Mouse (Mus musculus): ENCODE results near the gene Nop53. TPM values are rescaled to one million over a fixed set of nuclear protein-coding genes. Genes with fewer than 3 reads are reported as not detected.

Nop53 gene
- total and polyA plus RNA-seq, 3 experiments = 118 to 630 (median 328) TPM

- DNase-seq (ENCODE audit: low spot score) (no peak), ATAC-seq (ENCODE audit: extremely low read depth, insufficient number of reproducible peaks, low FRiP score, poor library complexity, severe bottlenecking) (no peak)
- no peaks in the 10 kb centered on the region for H3K9me3 ChIP-seq (replicated peaks)
- peaks cover 16% of the 10 kb centered on the region for H3K4me1 ChIP-seq (ENCODE audit: insufficient read depth, low read depth, low read length)
- peaks cover 8% of the 10 kb centered on the region for H3K27me3 ChIP-seq (ENCODE audit: insufficient read depth, low read length)
- TF ChIP-seq POLR2AphosphoS5 (IDR thresholded peaks at IDR 0.05; ENCODE audit: insufficient replicate concordance, low read depth, low read length) (no peak), CTCF (IDR thresholded peaks at IDR 0.05; ENCODE audit: low read depth, low read length) (no peak), TAL1 (conservative IDR thresholded peaks at IDR 0.05; ENCODE audit: low read depth, low read length) (no peak)
- H3K4me3 ChIP-seq (ENCODE audit: low read depth, low read length) = no peak overlapping the region
- peaks cover 34% of the 10 kb centered on the region for H3K36me3 ChIP-seq (replicated peaks)
Measured at GRCm38 (mm10) chr7:15933437-15934359, 12.2 kb downstream of the Nop53 start.

GRCm38 (mm10) chr7:15931635-15932034 is 14.2 kb downstream of the Nop53 start:
- Histone ChIP-seq H3K36me3 (replicated peaks) (peaks cover 14% of the 10 kb centered on the region), H3K9me3 (replicated peaks) (no peaks in the 10 kb centered on the region), H3K27me3 (ENCODE audit: insufficient read depth, low read length) (peaks cover 8% of the 10 kb centered on the region), H3K4me1 (ENCODE audit: insufficient read depth, low read depth, low read length) (peaks cover 7% of the 10 kb centered on the region), H3K4me3 (ENCODE audit: low read depth, low read length) (no peak overlapping the region)
- DNase-seq (ENCODE audit: low spot score) = no peak
- ATAC-seq (ENCODE audit: extremely low read depth, insufficient number of reproducible peaks, low FRiP score, poor library complexity, severe bottlenecking) = no peak
- TF ChIP-seq GATA1 (IDR thresholded peaks at IDR 0.05; ENCODE audit: borderline replicate concordance, low read length) = no peak
- TF ChIP-seq CTCF (IDR thresholded peaks at IDR 0.05; ENCODE audit: low read depth, low read length) = no peak
- TF ChIP-seq TAL1 (conservative IDR thresholded peaks at IDR 0.05; ENCODE audit: low read depth, low read length) = no peak
- TF ChIP-seq POLR2AphosphoS5 (IDR thresholded peaks at IDR 0.05; ENCODE audit: insufficient replicate concordance, low read depth, low read length) = no peak
- TF ChIP-seq GATA2 (IDR thresholded peaks at IDR 0.05; ENCODE audit: borderline replicate concordance, low read depth, low read length) = no peak

GRCm38 (mm10) chr7:15930543-15930942 is 15.3 kb downstream of the Nop53 start:
- Histone ChIP-seq H3K27me3 (ENCODE audit: insufficient read depth, low read length) (peaks cover 12% of the 10 kb centered on the region), H3K4me1 (ENCODE audit: insufficient read depth, low read depth, low read length) (peaks cover 7% of the 10 kb centered on the region), H3K4me3 (ENCODE audit: low read depth, low read length) (no peak overlapping the region), H3K9me3 (replicated peaks) (no peaks in the 10 kb centered on the region), H3K36me3 (replicated peaks) (peaks cover 5% of the 10 kb centered on the region)
- no peak for DNase-seq (ENCODE audit: low spot score)
- TF ChIP-seq GATA1 (IDR thresholded peaks at IDR 0.05; ENCODE audit: borderline replicate concordance, low read length) (no peak), TAL1 (conservative IDR thresholded peaks at IDR 0.05; ENCODE audit: low read depth, low read length) (no peak), POLR2AphosphoS5 (IDR thresholded peaks at IDR 0.05; ENCODE audit: insufficient replicate concordance, low read depth, low read length) (no peak)
- ATAC-seq (ENCODE audit: extremely low read depth, insufficient number of reproducible peaks, low FRiP score, poor library complexity, severe bottlenecking) = no peak

GRCm38 (mm10) chr7:15929910-15930309 is 16.0 kb downstream of the Nop53 start:
- Histone ChIP-seq H3K27me3 (ENCODE audit: insufficient read depth, low read length) (peaks cover 12% of the 10 kb centered on the region), H3K36me3 (replicated peaks) (peaks cover under 1% of the 10 kb centered on the region), H3K4me1 (ENCODE audit: insufficient read depth, low read depth, low read length) (peaks cover 7% of the 10 kb centered on the region), H3K4me3 (ENCODE audit: low read depth, low read length) (no peak overlapping the region), H3K9me3 (replicated peaks) (no peaks in the 10 kb centered on the region)
- DNase-seq (ENCODE audit: low spot score) (no peak), ATAC-seq (ENCODE audit: extremely low read depth, insufficient number of reproducible peaks, low FRiP score, poor library complexity, severe bottlenecking) (peak; percentile 84)
- TF ChIP-seq GATA1 (IDR thresholded peaks at IDR 0.05; ENCODE audit: borderline replicate concordance, low read length) = no peak
- TF ChIP-seq CTCF (IDR thresholded peaks at IDR 0.05; ENCODE audit: low read depth, low read length) = peak; percentile 71
- TF ChIP-seq TAL1 (conservative IDR thresholded peaks at IDR 0.05; ENCODE audit: low read depth, low read length) = no peak
- no peak for TF ChIP-seq POLR2AphosphoS5 (IDR thresholded peaks at IDR 0.05; ENCODE audit: insufficient replicate concordance, low read depth, low read length)
- TF ChIP-seq GATA2 (IDR thresholded peaks at IDR 0.05; ENCODE audit: borderline replicate concordance, low read depth, low read length) = no peak

GRCm38 (mm10) chr7:15922220-15922773 is 23.6 kb downstream of the Nop53 start, which contains the start of gene Selenow:
Gene Selenow (minus strand): TSS chr7:15922402.
- peaks cover 34% of the 10 kb centered on the region for H3K36me3 ChIP-seq (replicated peaks)
- peak within 1 kb of the TSS; percentile 74 for H3K4me3 ChIP-seq (ENCODE audit: low read depth, low read length)
- peaks cover 4% of the 10 kb centered on the region for H3K27me3 ChIP-seq (ENCODE audit: insufficient read depth, low read length)
- DNase-seq (ENCODE audit: low spot score) = peak; percentile 82
- no peak for TF ChIP-seq GATA2 (IDR thresholded peaks at IDR 0.05; ENCODE audit: borderline replicate concordance, low read depth, low read length)
- TF ChIP-seq TAL1 (conservative IDR thresholded peaks at IDR 0.05; ENCODE audit: low read depth, low read length) = no peak
- no peak for TF ChIP-seq POLR2AphosphoS5 (IDR thresholded peaks at IDR 0.05; ENCODE audit: insufficient replicate concordance, low read depth, low read length)
- TF ChIP-seq GATA1 (IDR thresholded peaks at IDR 0.05; ENCODE audit: borderline replicate concordance, low read length) = no peak
- TF ChIP-seq CTCF (IDR thresholded peaks at IDR 0.05; ENCODE audit: low read depth, low read length) = no peak
- no peaks in the 10 kb centered on the region for H3K9me3 ChIP-seq (replicated peaks)
- H3K4me1 ChIP-seq (ENCODE audit: insufficient read depth, low read depth, low read length) = peaks cover 55% of the 10 kb centered on the region
- ATAC-seq (ENCODE audit: extremely low read depth, insufficient number of reproducible peaks, low FRiP score, poor library complexity, severe bottlenecking) = peak; percentile 87

- DNase-seq (ENCODE audit: low spot score) = peak; percentile 54
Measured at GRCm38 (mm10) chr7:15921796-15922195, 24.1 kb downstream of the Nop53 start.

More at GRCm38 (mm10) chr7:15921796-15922195, 24.1 kb downstream of the Nop53 start:
- peak; percentile 45 for ATAC-seq (ENCODE audit: extremely low read depth, insufficient number of reproducible peaks, low FRiP score, poor library complexity, severe bottlenecking)
- H3K4me3 ChIP-seq (ENCODE audit: low read depth, low read length) = peak overlapping the region; percentile 74
- TF ChIP-seq POLR2AphosphoS5 (IDR thresholded peaks at IDR 0.05; ENCODE audit: insufficient replicate concordance, low read depth, low read length) = no peak
- TF ChIP-seq GATA1 (IDR thresholded peaks at IDR 0.05; ENCODE audit: borderline replicate concordance, low read length) = no peak
- no peak for TF ChIP-seq CTCF (IDR thresholded peaks at IDR 0.05; ENCODE audit: low read depth, low read length)
- TF ChIP-seq GATA2 (IDR thresholded peaks at IDR 0.05; ENCODE audit: borderline replicate concordance, low read depth, low read length) = no peak
- no peak for TF ChIP-seq TAL1 (conservative IDR thresholded peaks at IDR 0.05; ENCODE audit: low read depth, low read length)
- peaks cover 55% of the 10 kb centered on the region for H3K4me1 ChIP-seq (ENCODE audit: insufficient read depth, low read depth, low read length)
- H3K36me3 ChIP-seq (replicated peaks) = peaks cover 39% of the 10 kb centered on the region
- peaks cover 4% of the 10 kb centered on the region for H3K27me3 ChIP-seq (ENCODE audit: insufficient read depth, low read length)
- no peaks in the 10 kb centered on the region for H3K9me3 ChIP-seq (replicated peaks)

All from G1E (cell line).